Comparison of ENCODE assay signal across 8 mouse cellular contexts in genomic region chr10:122792021-122792966, GRCm38 (mm10).
DNase-seq lines count a peak whose midpoint lies in the region; ATAC-seq and TF ChIP-seq lines count a peak whose summit lies in the region.

No protein-coding gene starts in this region.

- peak; percentile 83 for ATAC-seq in embryonic facial prominence, embryonic 12.5 days (ENCODE audit: insufficient number of reproducible peaks, insufficient read depth, low FRiP score, low TSS enrichment)

- H3K9me3 ChIP-seq in embryonic facial prominence, embryonic 12.5 days: no peaks in the 10 kb centered on the region

- TF ChIP-seq POLR2A in thymus, adult 2 months (IDR thresholded peaks at IDR 0.05; ENCODE audit: control insufficient read depth, extremely low read depth, insufficient read depth, low read length, poor library complexity): no peak

- H3K27me3 ChIP-seq in embryonic facial prominence, embryonic 12.5 days: no peaks in the 10 kb centered on the region
- no peaks in the 10 kb centered on the region for H3K27me3 ChIP-seq in thymus, adult 2 months (ENCODE audit: control insufficient read depth, insufficient read depth, low read length)

- no peaks in the 10 kb centered on the region for H3K36me3 ChIP-seq in embryonic facial prominence, embryonic 12.5 days
- H3K36me3 ChIP-seq in thymus, adult 2 months (ENCODE audit: control insufficient read depth, insufficient read depth, low read length): no peaks in the 10 kb centered on the region

- H3K4me2 ChIP-seq in embryonic facial prominence, embryonic 12.5 days (replicated peaks): peak overlapping the region; percentile 47

- H3K9ac ChIP-seq in embryonic facial prominence, embryonic 12.5 days: peak overlapping the region; percentile 25; the same call in 1 of the 2 replicates

- peak; percentile 22 for TF ChIP-seq CTCF in left cerebral cortex, adult 2 months (IDR thresholded peaks at IDR 0.05)
- no peak for TF ChIP-seq CTCF in thymus, adult 2 months (IDR thresholded peaks at IDR 0.05; ENCODE audit: borderline replicate concordance, control insufficient read depth, extremely low read depth, insufficient read depth, low read length, poor library complexity)

- no peak overlapping the region for H3K4me3 ChIP-seq in left cerebral cortex, adult 2 months
- 0 out of 2 replicates have a peak overlapping the region, but pooled peaks have one; percentile 9 for H3K4me3 ChIP-seq in embryonic facial prominence, embryonic 12.5 days
- peak overlapping the region; percentile 26 for H3K4me3 ChIP-seq in thymus, adult 2 months (ENCODE audit: control insufficient read depth, insufficient read depth, low read length)

- H3K27ac ChIP-seq in left cerebral cortex, adult 2 months: no peak overlapping the region; the same call in 1 of the 2 replicates
- peak overlapping the region; percentile 70 for H3K27ac ChIP-seq in embryonic facial prominence, embryonic 12.5 days
- peak overlapping the region; percentile 81 for H3K27ac ChIP-seq in thymus, adult 2 months (ENCODE audit: control insufficient read depth, insufficient read depth, low read length)

- WGBS in embryonic facial prominence, embryonic 12.5 days: 3% methylated on average over 21 of the region's 21 CpGs
- 25% methylated on average over 21 of the region's 21 CpGs for WGBS in thymus, adult 2 months

- intact Hi-C loops in left cerebral cortex, adult 2 months (cut with DNase I): loop anchor here (10.0 kb wide), 1 partner anchor 117 kb away; the partner anchor contains the start of gene Ppm1h

- DNase-seq in left cerebral cortex, adult 2 months (ENCODE audit: extremely low spot score in 1 of 2, low spot score in 2 of 2): no peak
- no peak for DNase-seq in left cerebral cortex, adult 8-10 months (ENCODE audit: low spot score in 2 of 2)
- DNase-seq in heart, postnatal 4 days: peak; percentile 25
- DNase-seq in lung, postnatal 10 days: peak; percentile 27
- peak; percentile 34 for DNase-seq in thymus, adult 2 months
- no peak for DNase-seq in cerebellum, postnatal 36 days
- DNase-seq in cerebellum, adult 11-12 months: no peak

- H3K4me1 ChIP-seq in embryonic facial prominence, embryonic 12.5 days: peaks cover 8% of the 10 kb centered on the region
- H3K4me1 ChIP-seq in thymus, adult 2 months (replicated peaks; ENCODE audit: control insufficient read depth, insufficient read depth, low read length): peaks cover 42% of the 10 kb centered on the region

Comparison
In these comparisons a context has a peak if more than half of its experiments do, and no peak if none do; other contexts are left out.
1. DNase-seq: peak in heart, postnatal 4 days (single experiment), lung, postnatal 10 days (single experiment) and thymus, adult 2 months (single experiment); none in left cerebral cortex, adult 2 months (0 of 2), left cerebral cortex, adult 8-10 months (0 of 2), cerebellum, postnatal 36 days (0 of 2) and cerebellum, adult 11-12 months (single experiment).